25 mouse cellular contexts compared by ENCODE assay signal in genomic region chr12:13389644-13390043, GRCm38 (mm10).
A peak's percentile ranks its signal among the peaks of the same experiment; 100 is the strongest.
DNase-seq lines count a peak whose midpoint lies in the region; ATAC-seq and TF ChIP-seq lines count a peak whose summit lies in the region.
"Had no signal": no experiment of that assay in that cellular context is flagged by ENCODE, and none has a peak within 500 bp of the region (broad histone marks: within the 10 kb centered on the region; RNA-seq: fewer than 3 reads in every experiment).

No protein-coding gene starts in this region.

- WGBS in hindbrain, embryonic 16.5 days: 68% methylated on average over 1 of the region's 1 CpGs
- 84% methylated on average over 1 of the region's 1 CpGs for WGBS in hindbrain, embryonic 11.5 days

- no peak for TF ChIP-seq POLR2A in brain, embryonic 14.5 days (IDR thresholded peaks at IDR 0.05; ENCODE audit: borderline replicate concordance, extremely low read depth, insufficient read depth, insufficient read length, poor library complexity, severe bottlenecking)

- TF ChIP-seq CTCF in brain, embryonic 14.5 days (IDR thresholded peaks at IDR 0.05; ENCODE audit: borderline replicate concordance, extremely low read depth, insufficient read depth, insufficient read length): no peak

- no peak overlapping the region for H3K27ac ChIP-seq in hindbrain, embryonic 16.5 days (ENCODE audit: low read depth, low read length)
- H3K27ac ChIP-seq in hindbrain, embryonic 11.5 days (ENCODE audit: low read depth, low read length): no peak overlapping the region
- H3K27ac ChIP-seq: forebrain, embryonic 15.5 days; heart, adult 2 months; limb, embryonic 13.5 days; lung, embryonic 15.5 days; midbrain, embryonic 12.5 days; neural tube, embryonic 13.5 days had no signal

- no peak overlapping the region for H3K9ac ChIP-seq in hindbrain, embryonic 16.5 days (ENCODE audit: low read depth, low read length)
- H3K9ac ChIP-seq in hindbrain, embryonic 11.5 days (ENCODE audit: low read depth, low read length): no peak overlapping the region
- H3K9ac ChIP-seq: forebrain, embryonic 15.5 days; heart, embryonic 12.5 days; limb, embryonic 13.5 days; lung, embryonic 15.5 days; midbrain, embryonic 12.5 days; neural tube, embryonic 13.5 days had no signal

- no peaks in the 10 kb centered on the region for H3K27me3 ChIP-seq in hindbrain, embryonic 16.5 days (replicated peaks; ENCODE audit: control insufficient read depth, insufficient read depth, low read length)
- H3K27me3 ChIP-seq in hindbrain, embryonic 11.5 days (ENCODE audit: control insufficient read depth, insufficient read depth, low read length): no peaks in the 10 kb centered on the region
- H3K27me3 ChIP-seq: forebrain, embryonic 15.5 days; heart, embryonic 12.5 days; limb, embryonic 13.5 days; lung, embryonic 15.5 days; midbrain, embryonic 12.5 days; neural tube, embryonic 13.5 days had no signal

- H3K9me3 ChIP-seq in hindbrain, embryonic 16.5 days (ENCODE audit: control insufficient read depth, low read length): no peaks in the 10 kb centered on the region
- H3K9me3 ChIP-seq in hindbrain, embryonic 11.5 days (ENCODE audit: control insufficient read depth, low read length): no peaks in the 10 kb centered on the region
- H3K9me3 ChIP-seq: forebrain, embryonic 15.5 days; heart, embryonic 12.5 days; limb, embryonic 13.5 days; lung, embryonic 15.5 days; midbrain, embryonic 12.5 days; neural tube, embryonic 13.5 days had no signal

- H3K4me3 ChIP-seq in hindbrain, embryonic 16.5 days (ENCODE audit: low read length): no peak overlapping the region
- H3K4me3 ChIP-seq in hindbrain, embryonic 11.5 days (ENCODE audit: low read depth, low read length): no peak overlapping the region
- H3K4me3 ChIP-seq: forebrain, embryonic 15.5 days; heart, adult 2 months; heart, embryonic 12.5 days; limb, embryonic 13.5 days; lung, embryonic 15.5 days; midbrain, embryonic 12.5 days; neural tube, embryonic 13.5 days had no signal

- no peak overlapping the region for H3K4me2 ChIP-seq in hindbrain, embryonic 16.5 days (ENCODE audit: low read length)
- no peak overlapping the region for H3K4me2 ChIP-seq in hindbrain, embryonic 11.5 days (replicated peaks; ENCODE audit: low read depth, low read length)
- H3K4me2 ChIP-seq: forebrain, embryonic 15.5 days; heart, embryonic 12.5 days; limb, embryonic 13.5 days; liver, embryonic 11.5 days; lung, embryonic 15.5 days; midbrain, embryonic 12.5 days; neural tube, embryonic 13.5 days had no signal

- H3K4me1 ChIP-seq in hindbrain, embryonic 16.5 days (ENCODE audit: control insufficient read depth, insufficient read depth, low read depth, low read length): no peaks in the 10 kb centered on the region
- no peaks in the 10 kb centered on the region for H3K4me1 ChIP-seq in hindbrain, embryonic 11.5 days (replicated peaks; ENCODE audit: control insufficient read depth, insufficient read depth, low read length)
- H3K4me1 ChIP-seq: forebrain, embryonic 15.5 days; heart, embryonic 12.5 days; limb, embryonic 13.5 days; lung, embryonic 15.5 days; midbrain, embryonic 12.5 days; neural tube, embryonic 13.5 days had no signal

- H3K36me3 ChIP-seq in hindbrain, embryonic 16.5 days (ENCODE audit: control insufficient read depth, insufficient read depth, low read length): peaks cover 5% of the 10 kb centered on the region; the same call in 1 of the 2 replicates
- no peaks in the 10 kb centered on the region for H3K36me3 ChIP-seq in hindbrain, embryonic 11.5 days (ENCODE audit: control insufficient read depth, insufficient read depth, low read length)

- peak; percentile 10 to 40 for DNase-seq in cerebellum, postnatal 10 days
- DNase-seq in cerebellum, adult 11 months: no peak
- DNase-seq in hindbrain, embryonic 11.5 days (ENCODE audit: low spot score): no peak
- DNase-seq in Muller cell, postnatal 12 days (ENCODE audit: inconsistent ontology term): peak; percentile 26
- peak; percentile 23 for DNase-seq in brain, embryonic 14.5 days (ENCODE audit: low read depth)
- no peak for DNase-seq in layer of hippocampus, adult 8-10 months (ENCODE audit: low spot score in 2 of 2)
- no peak for DNase-seq in layer of hippocampus, adult 9-11 months
- DNase-seq: adrenal gland, adult 8-10 months; cerebellum, adult 2 months; cerebellum, postnatal 25 days; heart, adult 2 months; heart, postnatal 4 days; kidney, adult 9 months; kidney, postnatal 10 days; lung, postnatal 36 days; spleen, adult 18-20 months; thymus, postnatal 14 days had no signal

- peak; percentile 52; the same call in 1 of the 2 replicates for ATAC-seq in hindbrain, embryonic 16.5 days
- no peak for ATAC-seq in hindbrain, embryonic 11.5 days (ENCODE audit: low FRiP score)
- ATAC-seq: forebrain, embryonic 15.5 days had no signal

Comparison
In these comparisons a context has a peak if more than half of its experiments do, and no peak if none do; other contexts are left out.
1. DNase-seq: peak in cerebellum, postnatal 10 days (2 of 2), Muller cell, postnatal 12 days (single experiment) and brain, embryonic 14.5 days (single experiment); none in cerebellum, adult 11 months (single experiment), hindbrain, embryonic 11.5 days (single experiment), layer of hippocampus, adult 8-10 months (0 of 2) and layer of hippocampus, adult 9-11 months (single experiment).